Mouse (Mus musculus): Measurements from ENCODE around the gene Stac2.

Stac2 gene

GRCm38 (mm10) chr11:98021565-98022252 is 31.6 kb downstream of the Stac2 start:
- 3% methylated on average over 34 of the region's 34 CpGs for WGBS

DNA sequence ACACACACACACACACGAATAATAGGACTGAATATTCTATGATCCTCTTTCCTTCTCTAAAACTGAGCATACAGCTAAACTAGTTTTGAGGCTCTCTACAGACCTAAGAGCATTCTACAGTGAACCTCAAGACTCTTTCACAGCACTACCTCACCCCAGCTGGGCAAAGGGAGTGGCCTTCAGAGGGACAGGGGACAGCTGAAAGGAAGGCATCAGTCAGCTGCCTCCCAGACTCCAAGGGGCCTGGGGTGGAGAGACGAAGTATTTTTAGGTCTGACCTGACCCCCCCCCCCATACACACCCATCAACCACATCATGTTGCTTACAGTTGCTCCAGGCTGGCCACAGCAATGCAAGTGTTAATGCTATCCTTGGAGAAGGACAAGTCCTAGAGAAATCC is 32.1 kb downstream of the Stac2 start:
- 23% methylated on average over 2 of the region's 2 CpGs for WGBS

GRCm38 (mm10) chr11:98020710-98021109 is 32.6 kb downstream of the Stac2 start:
- WGBS: 32% methylated on average over 1 of the region's 1 CpGs

- WGBS: 14% methylated on average over 8 of the region's 8 CpGs
Observed at GRCm38 (mm10) chr11:98019883-98020610, 33.2 kb downstream of the Stac2 start.

DNA sequence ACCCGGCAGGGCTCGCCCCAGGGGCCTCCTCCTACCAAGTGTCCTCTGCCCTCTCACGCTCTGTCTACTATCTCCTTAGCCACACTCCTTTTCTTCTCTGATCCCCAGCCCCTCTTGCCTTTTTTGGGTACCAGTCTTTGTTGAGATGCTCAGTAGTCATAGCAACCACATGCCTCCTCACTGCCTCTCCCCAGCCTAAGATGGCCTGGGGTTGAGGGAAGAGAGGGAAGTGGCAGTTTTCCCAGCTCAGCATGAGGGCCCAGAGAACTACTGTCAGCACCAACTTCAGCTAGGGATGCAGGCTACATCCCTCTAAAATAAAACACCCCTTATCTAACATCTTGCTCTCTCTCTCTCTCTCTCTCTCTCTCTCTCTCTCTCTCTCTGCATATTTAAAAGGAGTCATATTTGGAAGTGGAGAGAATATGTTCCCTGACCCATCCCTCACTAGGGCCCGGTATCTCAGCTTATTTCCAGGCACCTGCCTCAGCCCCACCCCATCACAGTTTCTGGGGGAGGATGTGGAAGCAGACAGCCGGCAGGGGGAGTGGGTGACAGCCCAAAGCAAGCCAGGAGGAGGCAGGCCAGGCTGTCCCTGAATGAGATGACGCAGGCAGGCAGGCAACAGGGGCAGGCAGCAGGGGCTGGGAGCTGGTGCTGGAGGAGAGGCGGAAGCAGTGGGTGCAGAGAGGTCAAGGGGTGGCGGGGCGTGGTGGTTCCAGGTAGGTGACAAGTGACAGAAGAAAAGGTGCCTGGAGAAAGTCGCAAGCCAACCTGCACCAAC is 34.2 kb downstream of the Stac2 start:
- WGBS: 26% methylated on average over 10 of the region's 10 CpGs

GRCm38 (mm10) chr11:98018222-98018621 is 35.0 kb downstream of the Stac2 start:
- WGBS: 47% methylated on average over 6 of the region's 6 CpGs

DNA sequence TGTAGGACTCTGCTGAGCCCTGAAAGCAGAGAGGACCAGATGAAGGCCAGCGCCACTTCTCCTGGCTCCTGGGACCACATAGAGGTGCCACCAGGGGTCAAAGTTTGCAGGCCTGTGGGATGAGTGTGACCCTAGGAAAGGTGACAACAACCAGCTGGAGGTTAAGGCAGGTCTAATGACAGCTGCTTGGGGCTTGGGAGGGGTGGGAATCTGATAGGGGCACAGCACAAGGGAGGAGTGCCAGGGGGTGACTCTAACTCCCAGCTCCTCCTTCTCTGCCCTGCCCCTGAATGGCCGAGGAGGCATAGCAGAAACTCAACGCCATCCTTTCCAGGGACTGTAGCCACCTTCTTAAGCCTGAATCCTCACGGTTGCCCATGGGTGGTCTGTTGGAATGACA is 36.4 kb downstream of the Stac2 start:
- WGBS: 77% methylated on average over 4 of the region's 4 CpGs

- WGBS: 80% methylated on average over 5 of the region's 5 CpGs
Observed at GRCm38 (mm10) chr11:98016177-98016576, 37.1 kb downstream of the Stac2 start.

GRCm38 (mm10) chr11:98012831-98013230 is 40.4 kb downstream of the Stac2 start:
- WGBS: 59% methylated on average over 10 of the region's 10 CpGs

DNA sequence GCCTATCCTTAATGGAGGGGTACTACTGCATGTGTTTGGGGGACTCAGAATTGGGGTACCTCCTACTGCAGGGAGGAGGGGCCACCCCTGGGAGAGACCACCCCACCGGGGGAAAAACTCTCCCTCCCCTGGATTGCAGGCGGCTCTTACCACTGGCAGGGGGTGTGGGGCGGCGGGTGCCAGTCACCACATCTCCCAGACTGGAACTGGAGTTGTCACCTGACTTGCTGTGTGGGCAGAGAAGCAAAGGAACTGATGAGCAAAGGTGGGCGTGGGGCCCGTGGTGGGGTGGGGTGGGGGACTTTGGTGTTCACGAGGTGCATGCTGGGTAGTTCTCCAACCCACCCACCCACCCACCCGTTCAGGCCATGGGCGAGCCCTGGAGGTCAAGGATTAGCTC is 41.5 kb downstream of the Stac2 start:
- 42% methylated on average over 9 of the region's 9 CpGs for WGBS

- WGBS: 38% methylated on average over 11 of the region's 11 CpGs
Observed at GRCm38 (mm10) chr11:98008087-98008486, 45.2 kb downstream of the Stac2 start.

DNA sequence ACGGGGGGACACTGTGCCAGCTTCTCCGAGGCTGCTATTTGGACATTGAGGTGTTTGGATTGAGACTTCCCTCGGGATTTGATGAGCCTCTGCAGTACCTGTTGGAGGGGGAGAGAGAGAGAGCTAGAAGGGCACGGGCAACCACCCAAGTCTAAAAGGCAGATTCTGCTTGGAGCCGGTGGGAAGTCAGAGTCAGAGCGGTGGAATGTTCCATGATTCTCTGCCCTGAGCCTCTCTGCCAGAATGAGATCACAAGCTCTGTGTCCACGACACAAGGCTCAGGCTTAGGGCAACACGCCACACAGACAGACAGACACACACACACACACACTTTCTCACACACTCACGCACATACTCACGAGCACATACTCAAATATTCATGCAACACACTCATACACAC is 47.6 kb downstream of the Stac2 start:
- 53% methylated on average over 10 of the region's 10 CpGs for WGBS

DNA sequence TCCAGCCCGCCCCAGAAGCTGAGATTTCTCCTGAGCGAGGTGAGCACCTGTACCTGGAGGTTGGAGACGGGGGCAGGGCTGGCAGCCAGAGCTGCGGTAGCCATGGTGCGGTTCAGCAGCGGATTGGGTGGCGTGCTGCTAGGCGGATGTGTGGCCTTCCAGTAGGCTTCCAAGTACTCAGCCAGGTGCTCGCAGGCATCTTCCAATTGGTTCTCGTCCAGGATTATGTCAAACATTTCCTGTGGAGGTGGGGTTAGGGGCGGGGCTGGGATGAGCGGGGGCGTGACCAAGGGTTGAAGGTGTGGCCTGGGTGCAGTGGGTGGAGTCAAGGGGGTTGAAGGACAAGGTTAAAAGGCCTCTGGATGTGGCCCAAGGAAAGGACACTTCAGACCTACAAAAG is 48.2 kb downstream of the Stac2 start:
- 59% methylated on average over 13 of the region's 13 CpGs for WGBS

GRCm38 (mm10) chr11:98004161-98004560 is 49.1 kb downstream of the Stac2 start:
- 49% methylated on average over 8 of the region's 8 CpGs for WGBS

DNA sequence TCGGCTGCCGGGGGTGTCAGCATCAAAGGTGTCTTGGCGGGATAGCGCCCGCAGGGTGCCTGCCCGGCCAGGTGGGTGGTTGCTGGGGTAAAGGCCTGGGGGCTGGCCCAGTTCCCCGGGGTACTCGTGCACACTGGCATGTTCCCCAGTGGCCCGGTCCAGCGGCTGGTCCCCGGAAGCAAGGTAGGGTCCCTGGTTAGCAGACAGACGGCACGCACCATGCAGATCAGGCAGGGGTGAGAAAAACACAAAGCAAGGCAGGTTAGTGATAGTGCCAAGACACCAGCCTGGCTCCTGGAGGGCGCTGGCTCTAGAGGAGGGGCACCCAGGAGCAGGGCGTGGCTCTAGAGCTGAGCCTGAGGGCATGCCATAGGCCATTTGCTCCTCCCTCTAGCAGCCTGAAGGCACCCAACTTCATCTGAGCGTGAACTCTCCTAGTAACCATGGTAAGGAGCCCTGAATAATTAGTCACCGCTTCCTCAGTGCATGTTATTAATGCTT is 50.0 kb downstream of the Stac2 start:
- 30% methylated on average over 17 of the region's 17 CpGs for WGBS

GRCm38 (mm10) chr11:98002627-98003026 is 50.6 kb downstream of the Stac2 start:
- WGBS: 24% methylated on average over 12 of the region's 12 CpGs

GRCm38 (mm10) chr11:98001986-98002385 is 51.3 kb downstream of the Stac2 start:
- WGBS: 74% methylated on average over 6 of the region's 6 CpGs

DNA sequence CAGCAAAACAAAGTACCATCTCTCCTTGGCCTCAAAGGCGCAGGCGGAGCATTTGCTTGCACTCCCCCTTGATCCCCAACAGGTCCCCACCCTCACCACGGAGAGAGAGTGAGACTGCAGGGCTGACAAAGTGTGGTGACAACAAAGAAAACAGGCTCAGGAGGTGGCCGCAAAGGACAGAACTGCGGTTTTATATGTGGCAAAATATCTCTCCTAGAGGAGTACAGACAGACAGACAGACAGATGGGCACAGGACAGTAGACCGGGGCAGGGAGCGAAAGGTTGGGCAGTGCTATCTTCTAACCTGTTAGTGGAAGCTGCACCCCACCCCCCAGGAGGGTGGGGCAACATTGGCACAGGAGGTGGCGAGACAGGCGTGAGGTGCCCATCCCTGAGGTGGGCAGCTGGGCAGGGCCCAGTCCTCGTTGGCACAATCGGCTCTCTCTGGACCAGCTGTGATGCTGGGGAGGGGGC is 51.9 kb downstream of the Stac2 start:
- WGBS: 32% methylated on average over 11 of the region's 11 CpGs

- WGBS: 38% methylated on average over 7 of the region's 7 CpGs
Observed at GRCm38 (mm10) chr11:98000378-98001140, 52.7 kb downstream of the Stac2 start.

- WGBS: 45% methylated on average over 5 of the region's 5 CpGs
Observed at GRCm38 (mm10) chr11:97999748-98000147, 53.5 kb downstream of the Stac2 start.

DNA sequence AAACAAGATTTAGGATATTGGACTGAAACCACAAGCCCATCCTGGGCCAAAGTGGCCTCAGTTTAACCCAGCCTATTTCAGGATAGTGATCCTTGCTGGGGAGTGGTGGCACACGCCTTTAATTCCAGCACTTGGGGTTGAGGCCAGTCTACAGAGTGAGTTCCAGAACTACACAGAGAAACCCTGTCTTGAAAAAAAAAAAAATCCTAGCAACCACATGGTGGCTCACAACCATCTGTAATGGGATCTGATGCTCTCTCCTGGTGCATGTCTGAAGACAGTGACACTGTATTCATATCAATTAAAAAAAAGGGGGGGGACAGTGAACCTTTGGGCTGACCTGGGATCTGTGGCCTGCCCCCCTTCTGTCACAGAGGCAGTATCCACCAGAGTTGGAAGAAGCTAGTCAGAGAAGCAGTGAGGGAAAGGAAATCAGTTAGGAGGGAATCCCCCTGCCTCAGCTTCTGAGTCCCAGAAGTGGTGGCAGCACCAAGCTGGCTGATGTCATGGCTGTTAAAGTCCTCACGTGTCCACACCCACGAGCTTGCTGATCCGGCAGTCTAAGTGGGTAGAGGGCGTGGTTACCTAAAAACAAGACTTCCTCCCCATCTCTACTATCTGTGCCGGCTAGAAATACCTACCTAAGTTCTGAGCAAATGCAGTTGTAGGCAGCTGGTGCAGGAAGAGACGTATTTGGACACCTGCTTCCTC is 54.2 kb downstream of the Stac2 start:
- 24% methylated on average over 7 of the region's 7 CpGs for WGBS

Data from cerebral cortex, adult 2 months (tissue).